Mouse (Mus musculus) forebrain, embryonic 11.5 days (tissue): ENCODE data around the gene Akap1. TPM values are rescaled to one million over a fixed set of nuclear protein-coding genes. Genes with fewer than 3 reads are reported as not detected.

Source experiments
- ATAC-seq: fragments of 200-750 bp; cut with Nextera tagmentation; replicated peaks from 2 replicates; pipeline ENCODE4 v1.8.0; 2017; ENCODE audit warnings: moderate TSS enrichment; ENCODE audit not compliant: low FRiP score
- DNase-seq: peaks from one replicate; pipeline ENCODE4 v3.0.0-alpha.2; 2017; ENCODE audit warnings: low spot score
- H3K27ac ChIP-seq: fragments of 300-500 bp; sonication (generic); 2 replicates; pipeline ENCODE4 v1.5.1; 2014; ENCODE audit warnings: low read depth, low read length
- H3K27me3 ChIP-seq: fragments of 300-500 bp; sonication (generic); 2 replicates; pipeline ENCODE4 v1.6.1; 2014; ENCODE audit warnings: mild to moderate bottlenecking, low read length, mixed read lengths; ENCODE audit not compliant: control insufficient read depth, insufficient read depth
- H3K36me3 ChIP-seq: fragments of 300-500 bp; sonication (generic); 2 replicates; pipeline ENCODE4 v1.6.1; 2014; ENCODE audit warnings: mild to moderate bottlenecking, low read length, moderate library complexity, mixed read lengths; ENCODE audit not compliant: control insufficient read depth, insufficient read depth
- H3K4me1 ChIP-seq: fragments of 300-500 bp; sonication (generic); replicated peaks from 2 replicates; pipeline ENCODE4 v1.6.1; 2014; ENCODE audit warnings: low read length, mixed read lengths; ENCODE audit not compliant: control insufficient read depth, insufficient read depth
- H3K4me2 ChIP-seq: fragments of 300-500 bp; sonication (generic); 2 replicates; pipeline ENCODE4 v1.6.1; 2014; ENCODE audit warnings: low read depth, mild to moderate bottlenecking, low read length, moderate library complexity, mixed read lengths; ENCODE audit not compliant: severe bottlenecking
- H3K4me3 ChIP-seq: fragments of 300-500 bp; sonication (generic); 2 replicates; pipeline ENCODE4 v1.5.1; 2014; ENCODE audit warnings: low read depth, low read length
- H3K9ac ChIP-seq: fragments of 300-500 bp; sonication (generic); 2 replicates; pipeline ENCODE4 v1.6.1; 2014; ENCODE audit warnings: low read length
- H3K9me3 ChIP-seq: fragments of 300-500 bp; sonication (generic); 2 replicates; pipeline ENCODE4 v1.6.1; 2016; ENCODE audit warnings: low read length, mixed read lengths; ENCODE audit not compliant: control insufficient read depth
- WGBS: fragments of 180-500 bp; shearing (Covaris S2); extraction: QIAGEN DNeasy Blood & Tissue Kit; methylation state at CpG from one replicate; pipeline ENCODE4 v1.1.7; 2014; 5-methylcytosine and 5-hydroxymethylcytosine counted together
- polyA plus RNA-seq: library from polyadenylated mRNA; unstranded; fragments of >200 nt; fragmentation: Nextera tagmentation; extraction: Ambion mirVana; gene quantifications from 2 replicates; pipeline ENCODE4 v1.2.1, GENCODE M21; 2014

The Akap1 gene
- 15.5 and 16.1 TPM in 2 replicates for polyA plus RNA-seq

GRCm38 (mm10) chr11:88864458-88865197 lies at the start of gene Akap1:
Gene Akap1 (minus strand): TSS chr11:88864586.
- DNase-seq (peak; percentile 99), ATAC-seq (peak; percentile 98)
- Histone ChIP-seq H3K36me3 (no peaks in the 10 kb centered on the region), H3K27ac (peak within 1 kb of the TSS; percentile 31; the same call in 1 of the 2 replicates), H3K9ac (peak within 1 kb of the TSS; percentile 83), H3K4me2 (peak within 1 kb of the TSS; percentile 93), H3K4me1 (peaks cover 8% of the 10 kb centered on the region; the same call in 1 of the 2 replicates), H3K4me3 (peak within 1 kb of the TSS; percentile 66), H3K27me3 (no peaks in the 10 kb centered on the region), H3K9me3 (no peaks in the 10 kb centered on the region)
- WGBS = 2% methylated on average over 53 of the region's 60 CpGs

GRCm38 (mm10) chr11:88909388-88910036 lies 45.1 kb upstream of the Akap1 start:
- Histone ChIP-seq H3K9ac (no peak overlapping the region), H3K27me3 (no peaks in the 10 kb centered on the region), H3K4me1 (no peaks in the 10 kb centered on the region), H3K4me2 (no peak overlapping the region), H3K27ac (no peak overlapping the region), H3K9me3 (no peaks in the 10 kb centered on the region; the same call in 1 of the 2 replicates), H3K4me3 (no peak overlapping the region), H3K36me3 (no peaks in the 10 kb centered on the region)
- WGBS = 94% methylated on average over 8 of the region's 8 CpGs
- DNase-seq = no peak
- ATAC-seq = no peak

GRCm38 (mm10) chr11:88908557-88909211 lies 44.3 kb upstream of the Akap1 start:
- 92% methylated on average over 1 of the region's 1 CpGs for WGBS
- Histone ChIP-seq H3K4me3 (no peak overlapping the region), H3K9me3 (no peaks in the 10 kb centered on the region; the same call in 1 of the 2 replicates), H3K4me1 (no peaks in the 10 kb centered on the region), H3K9ac (no peak overlapping the region), H3K4me2 (no peak overlapping the region), H3K27me3 (no peaks in the 10 kb centered on the region), H3K27ac (no peak overlapping the region), H3K36me3 (no peaks in the 10 kb centered on the region)
- no peak for ATAC-seq
- peak; percentile 68 for DNase-seq

- Histone ChIP-seq H3K36me3 (no peaks in the 10 kb centered on the region), H3K9ac (no peak overlapping the region), H3K4me3 (no peak overlapping the region), H3K27me3 (no peaks in the 10 kb centered on the region), H3K27ac (no peak overlapping the region), H3K4me2 (no peak overlapping the region), H3K4me1 (no peaks in the 10 kb centered on the region), H3K9me3 (no peaks in the 10 kb centered on the region; the same call in 1 of the 2 replicates)
- WGBS = 95% methylated on average over 7 of the region's 7 CpGs
- ATAC-seq (no peak), DNase-seq (no peak)
Observed at GRCm38 (mm10) chr11:88907886-88908285, 43.5 kb upstream of the Akap1 start.

- DNase-seq (no peak), ATAC-seq (no peak)
- H3K4me2 ChIP-seq = no peak overlapping the region
- no peaks in the 10 kb centered on the region for H3K36me3 ChIP-seq
- no peak overlapping the region for H3K9ac ChIP-seq
- H3K4me1 ChIP-seq = no peaks in the 10 kb centered on the region
- H3K27me3 ChIP-seq = no peaks in the 10 kb centered on the region
- H3K4me3 ChIP-seq = no peak overlapping the region
- no peak overlapping the region for H3K27ac ChIP-seq
- H3K9me3 ChIP-seq = no peaks in the 10 kb centered on the region; the same call in 1 of the 2 replicates
- WGBS = 34% methylated on average over 2 of the region's 2 CpGs
Observed at GRCm38 (mm10) chr11:88905621-88906020, 41.2 kb upstream of the Akap1 start.

GRCm38 (mm10) chr11:88904080-88904479 lies 39.7 kb upstream of the Akap1 start:
- 63% methylated on average over 2 of the region's 2 CpGs for WGBS
- no peak for ATAC-seq

GRCm38 (mm10) chr11:88902762-88903161 lies 38.4 kb upstream of the Akap1 start:
- H3K4me2 ChIP-seq = no peak overlapping the region
- no peak overlapping the region for H3K9ac ChIP-seq
- ATAC-seq = no peak
- no peak for DNase-seq
- no peaks in the 10 kb centered on the region for H3K27me3 ChIP-seq
- no peaks in the 10 kb centered on the region for H3K36me3 ChIP-seq
- H3K4me1 ChIP-seq = no peaks in the 10 kb centered on the region
- no peak overlapping the region for H3K4me3 ChIP-seq
- no peaks in the 10 kb centered on the region for H3K9me3 ChIP-seq
- H3K27ac ChIP-seq = no peak overlapping the region
- WGBS = 89% methylated on average over 6 of the region's 6 CpGs

More at GRCm38 (mm10) chr11:88904080-88904479, 39.7 kb upstream of the Akap1 start:
- Histone ChIP-seq H3K4me1 (no peaks in the 10 kb centered on the region), H3K4me2 (no peak overlapping the region), H3K9ac (no peak overlapping the region), H3K36me3 (no peaks in the 10 kb centered on the region), H3K9me3 (no peaks in the 10 kb centered on the region), H3K4me3 (no peak overlapping the region), H3K27me3 (no peaks in the 10 kb centered on the region), H3K27ac (no peak overlapping the region)
- DNase-seq = no peak

- Histone ChIP-seq H3K27ac (no peak overlapping the region), H3K4me2 (no peak overlapping the region), H3K9ac (no peak overlapping the region), H3K4me1 (no peaks in the 10 kb centered on the region), H3K36me3 (no peaks in the 10 kb centered on the region), H3K27me3 (no peaks in the 10 kb centered on the region), H3K4me3 (no peak overlapping the region), H3K9me3 (no peaks in the 10 kb centered on the region)
- 89% methylated on average over 7 of the region's 7 CpGs for WGBS
- no peak for DNase-seq
- no peak for ATAC-seq
Observed at GRCm38 (mm10) chr11:88901341-88901802, 37.0 kb upstream of the Akap1 start.
